Mouse (Mus musculus): ENCODE measurements around the gene Plin2. TPM values are rescaled to one million over a fixed set of nuclear protein-coding genes. Genes with fewer than 3 reads are reported as not detected.
"Not testable (repeated sequence)": the region's sequence is repeated elsewhere in the genome, so short reads cannot be mapped to it uniquely, and the experiment has no call there.

Gene Plin2
- polyA plus RNA-seq, 2 experiments from 2014 or later: 29.0 to 29.7 TPM

DNA sequence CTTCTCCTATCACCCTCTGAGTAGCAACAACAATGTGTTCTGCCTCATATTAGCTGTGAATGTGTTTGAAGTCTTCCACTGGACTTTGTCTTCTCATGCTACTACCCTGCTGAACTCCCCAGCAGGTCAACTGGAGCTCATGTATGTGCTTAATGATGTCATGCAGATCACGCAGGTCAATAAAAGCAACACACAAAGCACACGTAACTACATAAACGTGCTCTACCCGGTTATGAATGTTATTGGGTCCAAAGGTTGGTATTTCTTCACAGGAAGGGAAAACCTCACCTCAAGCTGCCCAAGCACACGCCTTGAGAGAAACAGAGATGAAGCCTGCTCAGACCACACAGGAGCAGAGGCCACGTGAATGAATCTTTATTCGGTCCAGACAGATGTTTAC is 43.4 kb downstream of the Plin2 start:
- ATAC-seq: not testable (repeated sequence)

DNA sequence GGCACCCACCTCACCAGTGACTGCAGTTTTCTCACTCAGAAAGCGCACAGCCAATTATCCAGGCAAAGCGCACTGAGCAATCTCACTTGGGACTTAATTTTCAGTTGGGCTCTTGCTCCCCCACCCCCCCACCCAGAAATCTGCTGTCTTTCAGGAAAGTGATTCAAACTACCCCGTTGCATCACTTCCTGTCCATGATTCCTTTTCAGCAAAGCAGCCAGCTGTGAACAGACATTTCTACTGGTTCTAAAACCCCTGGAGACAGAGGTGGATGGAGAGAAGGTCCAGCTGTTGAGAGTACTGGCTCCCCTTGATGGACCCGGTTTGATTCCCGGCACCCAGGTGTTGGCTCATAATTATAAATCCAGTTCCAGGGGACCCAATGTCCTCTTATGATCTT is 44.4 kb downstream of the Plin2 start:
- no peak for ATAC-seq

DNA sequence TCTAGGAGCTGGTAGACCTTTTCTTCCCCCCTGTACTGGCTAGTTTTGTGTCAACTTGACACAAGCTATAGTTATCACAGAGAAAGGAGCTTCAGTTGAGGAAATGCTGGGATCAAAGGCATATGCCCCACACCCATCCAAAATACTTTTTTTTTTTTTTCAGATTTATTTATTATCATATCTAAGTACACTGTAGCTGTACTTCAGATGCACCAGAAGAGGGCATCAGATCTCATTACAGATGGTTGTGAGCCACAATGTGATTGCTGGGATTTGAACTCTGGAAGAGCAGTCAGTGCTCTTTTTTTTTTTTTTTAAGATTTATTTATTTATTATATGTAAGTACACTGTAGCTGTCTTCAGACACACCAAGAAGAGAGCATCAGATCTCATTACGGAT is 47.3 kb downstream of the Plin2 start:
- not testable (repeated sequence) for ATAC-seq

DNA sequence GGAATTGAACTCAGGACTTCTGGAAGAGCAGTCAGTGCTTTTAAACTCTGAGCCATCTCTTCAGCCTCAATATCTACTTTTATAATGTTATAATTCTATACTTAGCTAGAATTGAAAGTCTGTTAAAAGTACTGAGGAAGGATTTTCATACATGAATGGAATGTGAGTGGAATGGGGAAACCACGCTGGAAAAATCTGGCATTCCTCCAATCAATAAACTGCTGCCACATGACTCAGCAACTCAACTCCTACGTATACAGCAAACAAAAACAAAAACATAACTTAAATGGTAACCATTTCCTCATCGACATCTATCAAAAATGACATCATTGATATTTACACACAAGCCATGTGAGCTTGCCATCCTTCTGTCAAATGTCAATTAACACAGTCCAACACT is 47.7 kb downstream of the Plin2 start:
- no peak for ATAC-seq

GRCm38 (mm10) chr4:86620506-86620905 is 49.4 kb downstream of the Plin2 start:
- ATAC-seq: no peak

DNA sequence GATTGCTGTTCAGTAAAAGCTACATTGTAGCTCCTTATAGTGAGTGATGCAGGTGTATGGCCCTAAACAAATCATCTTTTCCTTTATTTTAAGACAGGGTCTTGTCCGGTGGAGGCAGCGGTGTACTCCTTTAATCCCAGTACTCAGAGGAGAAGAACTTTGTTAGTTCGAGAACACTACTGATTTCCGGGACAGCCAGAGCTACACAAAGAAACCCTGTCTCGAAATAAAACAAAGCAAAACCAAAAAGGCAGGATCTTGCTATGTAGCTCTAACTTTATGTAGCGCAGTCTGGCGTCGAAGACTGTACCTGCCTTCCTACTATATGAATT is 57.6 kb downstream of the Plin2 start:
- peak; percentile 21 for ATAC-seq

DNA sequence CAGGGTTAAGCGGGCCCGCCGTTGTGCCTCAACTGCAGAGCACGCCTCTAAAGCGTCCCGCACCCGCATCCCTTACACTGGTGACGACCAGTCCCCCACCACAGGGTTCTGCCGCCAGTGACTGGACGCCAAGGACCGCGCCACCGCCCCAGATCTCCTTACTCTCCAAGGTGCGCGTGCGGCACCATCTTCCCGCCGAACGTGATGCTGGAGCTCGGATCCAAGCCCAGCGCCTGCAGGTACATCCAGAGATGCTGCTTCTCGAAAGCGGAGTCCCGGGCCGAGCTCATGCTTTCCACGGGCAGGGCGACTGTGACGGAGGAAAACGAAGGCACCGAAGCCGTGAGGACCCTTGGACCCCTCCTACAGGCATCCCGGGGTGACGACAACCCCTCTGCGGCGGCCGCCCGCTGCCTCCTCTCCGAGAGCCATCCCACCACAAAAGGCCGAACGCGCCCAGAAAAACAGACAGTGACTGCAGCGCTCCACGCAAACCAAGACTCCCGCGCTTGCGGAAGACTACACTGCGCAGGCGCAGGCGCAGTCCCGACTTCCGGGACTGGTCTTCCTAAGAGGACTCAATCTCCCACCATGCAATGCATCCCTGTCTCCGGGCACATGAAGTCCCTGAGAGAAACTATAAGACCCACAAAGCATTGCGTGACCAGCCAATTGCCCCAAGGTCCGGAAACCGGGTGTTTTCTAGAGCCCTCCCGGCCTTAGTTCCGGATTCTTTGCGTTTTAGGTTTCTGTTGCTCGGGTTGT is 58.2 kb downstream of the Plin2 start, which contains the start of gene Haus6:
TSS of gene Haus6 (minus strand) at position 532 of the 765 bp plus-strand sequence.
- peak; percentile 98 for ATAC-seq

Other genes starting within 250 kb of the Plin2 start
- not detected for gene Saxo1, start 111.7 kb downstream of the Plin2 start, polyA plus RNA-seq (2017; shearing (Covaris generic))
- 10 to 100 TPM; 32.0 to 36.9 TPM for gene Rraga, start 94.4 kb downstream of the Plin2 start, polyA plus RNA-seq (2017; shearing (Covaris generic))
- 10 to 100 TPM; 13.0 to 19.2 TPM for gene Haus6, start 58.0 kb downstream of the Plin2 start, polyA plus RNA-seq (2017; shearing (Covaris generic))
- 1 to 10 TPM; 5.3 to 6.0 TPM for gene Dennd4c, start 78.5 kb upstream of the Plin2 start, polyA plus RNA-seq (2017; shearing (Covaris generic))
- 1,000 to 10,000 TPM; 2,328 to 3,093 TPM for gene Rps6, start 187.4 kb upstream of the Plin2 start, polyA plus RNA-seq (2017; shearing (Covaris generic))
- 10 to 100 TPM in 1 of 2 experiments, 1 to 10 TPM in 1; 5.9 to 10.8 TPM for gene Acer2, start 204.3 kb upstream of the Plin2 start, polyA plus RNA-seq (2017; shearing (Covaris generic))

Measured in CD4-positive, CD25-positive, alpha-beta regulatory T cell, adult 4 months (primary cell).